Mouse (Mus musculus): ENCODE data around the gene C1ql1. TPM values are rescaled to one million over a fixed set of nuclear protein-coding genes. Genes with fewer than 3 reads are reported as not detected.

Gene C1ql1
- polyA plus RNA-seq, 1 experiment from 2014 or later, result 4.0 TPM

GRCm38 (mm10) chr11:102894716-102895115 lies 51.8 kb downstream of the C1ql1 start:
- no peak for DNase-seq (ENCODE audit: low spot score)
- no peak overlapping the region for H3K4me3 ChIP-seq (ENCODE audit: low read depth, low read length)

GRCm38 (mm10) chr11:102893015-102893651 lies 53.4 kb downstream of the C1ql1 start:
- peaks cover 6% of the 10 kb centered on the region for H3K27me3 ChIP-seq (ENCODE audit: control insufficient read depth, insufficient read depth, low read length)
- H3K4me3 ChIP-seq (ENCODE audit: low read depth, low read length), result peak overlapping the region; percentile 29
- H3K36me3 ChIP-seq (replicated peaks; ENCODE audit: control insufficient read depth, insufficient read depth, low read depth, low read length), result no peaks in the 10 kb centered on the region
- DNase-seq (ENCODE audit: low spot score), result peak; percentile 83
- ATAC-seq (replicated peaks; ENCODE audit: insufficient number of reproducible peaks, low FRiP score, low TSS enrichment, low read depth), result peak; percentile 78
- 1% methylated on average over 43 of the region's 43 CpGs for WGBS
- H3K4me2 ChIP-seq (ENCODE audit: low read depth, low read length), result peak overlapping the region; percentile 63
- no peaks in the 10 kb centered on the region for H3K9me3 ChIP-seq (replicated peaks; ENCODE audit: control insufficient read depth, low read length)
- H3K4me1 ChIP-seq (ENCODE audit: control insufficient read depth, insufficient read depth, low read length), result no peaks in the 10 kb centered on the region; the same call in 1 of the 2 replicates
- H3K27ac ChIP-seq (replicated peaks; ENCODE audit: low read depth, low read length), result no peak overlapping the region
- H3K9ac ChIP-seq (replicated peaks; ENCODE audit: low read length), result peak overlapping the region; percentile 60

More at GRCm38 (mm10) chr11:102894716-102895115, 51.8 kb downstream of the C1ql1 start:
- Histone ChIP-seq H3K27ac (replicated peaks; ENCODE audit: low read depth, low read length) (no peak overlapping the region), H3K9ac (replicated peaks; ENCODE audit: low read length) (no peak overlapping the region), H3K4me2 (ENCODE audit: low read depth, low read length) (no peak overlapping the region), H3K36me3 (replicated peaks; ENCODE audit: control insufficient read depth, insufficient read depth, low read depth, low read length) (no peaks in the 10 kb centered on the region), H3K9me3 (replicated peaks; ENCODE audit: control insufficient read depth, low read length) (no peaks in the 10 kb centered on the region), H3K4me1 (ENCODE audit: control insufficient read depth, insufficient read depth, low read length) (no peaks in the 10 kb centered on the region; the same call in 1 of the 2 replicates), H3K27me3 (ENCODE audit: control insufficient read depth, insufficient read depth, low read length) (peaks cover 6% of the 10 kb centered on the region)
- no peak for ATAC-seq (replicated peaks; ENCODE audit: insufficient number of reproducible peaks, low FRiP score, low TSS enrichment, low read depth)
- 93% methylated on average over 4 of the region's 4 CpGs for WGBS

GRCm38 (mm10) chr11:102890096-102890495 lies 56.4 kb downstream of the C1ql1 start:
- no peak for ATAC-seq (replicated peaks; ENCODE audit: insufficient number of reproducible peaks, low FRiP score, low TSS enrichment, low read depth)
- no peak for DNase-seq (ENCODE audit: low spot score)
- no peaks in the 10 kb centered on the region for H3K4me1 ChIP-seq (ENCODE audit: control insufficient read depth, insufficient read depth, low read length)
- no peaks in the 10 kb centered on the region for H3K36me3 ChIP-seq (replicated peaks; ENCODE audit: control insufficient read depth, insufficient read depth, low read depth, low read length)
- no peak overlapping the region for H3K9ac ChIP-seq (replicated peaks; ENCODE audit: low read length)
- H3K9me3 ChIP-seq (replicated peaks; ENCODE audit: control insufficient read depth, low read length), result no peaks in the 10 kb centered on the region
- H3K27ac ChIP-seq (replicated peaks; ENCODE audit: low read depth, low read length), result no peak overlapping the region
- no peak overlapping the region for H3K4me3 ChIP-seq (ENCODE audit: low read depth, low read length)
- no peak overlapping the region for H3K4me2 ChIP-seq (ENCODE audit: low read depth, low read length)
- peaks cover 4% of the 10 kb centered on the region for H3K27me3 ChIP-seq (ENCODE audit: control insufficient read depth, insufficient read depth, low read length)
- 68% methylated on average over 5 of the region's 5 CpGs for WGBS

Other genes starting within 250 kb of the C1ql1 start
- 64.6 and 71.1 TPM in 2 replicates for gene Ccdc43, start 248.9 kb downstream of the C1ql1 start, polyA plus RNA-seq (2014; fragmentation: Nextera tagmentation; extraction: Ambion mirVana)
- gene Adam11, start 185.2 kb downstream of the C1ql1 start, polyA plus RNA-seq (2014; fragmentation: Nextera tagmentation; extraction: Ambion mirVana), result 13.9 and 16.3 TPM in 2 replicates
- 90.5 and 97.0 TPM in 2 replicates for gene Gjc1, start 127.0 kb downstream of the C1ql1 start, polyA plus RNA-seq (2014; fragmentation: Nextera tagmentation; extraction: Ambion mirVana)
- gene Higd1b, start 110.8 kb downstream of the C1ql1 start, polyA plus RNA-seq (2014; fragmentation: Nextera tagmentation; extraction: Ambion mirVana), result not detected in 2 replicates
- gene Eftud2, start 65.7 kb downstream of the C1ql1 start, polyA plus RNA-seq (2014; fragmentation: Nextera tagmentation; extraction: Ambion mirVana), result 246 and 257 TPM in 2 replicates
- 1.00 and 1.5 TPM in 2 replicates for gene Ccdc103, start 65.5 kb downstream of the C1ql1 start, polyA plus RNA-seq (2014; fragmentation: Nextera tagmentation; extraction: Ambion mirVana)
- not detected in 2 replicates for gene Fam187a, start 61.5 kb downstream of the C1ql1 start, polyA plus RNA-seq (2014; fragmentation: Nextera tagmentation; extraction: Ambion mirVana)
- gene Gfap, start 45.8 kb downstream of the C1ql1 start, polyA plus RNA-seq (2014; fragmentation: Nextera tagmentation; extraction: Ambion mirVana), result 0.22 and 0.25 TPM in 2 replicates
- gene Kif18b, start 21.6 kb downstream of the C1ql1 start, polyA plus RNA-seq (2014; fragmentation: Nextera tagmentation; extraction: Ambion mirVana), result 7.1 and 7.4 TPM in 2 replicates
- 48.6 and 49.6 TPM in 2 replicates for gene Nmt1, start 81.5 kb upstream of the C1ql1 start, polyA plus RNA-seq (2014; fragmentation: Nextera tagmentation; extraction: Ambion mirVana)
- 273 and 276 TPM in 2 replicates for gene Dcakd, start 81.6 kb upstream of the C1ql1 start, polyA plus RNA-seq (2014; fragmentation: Nextera tagmentation; extraction: Ambion mirVana)
- 0.87 and 1.1 TPM in 2 replicates for gene Plcd3, start 155.0 kb upstream of the C1ql1 start, polyA plus RNA-seq (2014; fragmentation: Nextera tagmentation; extraction: Ambion mirVana)
- 6.4 and 7.8 TPM in 2 replicates for gene Acbd4, start 155.0 kb upstream of the C1ql1 start, polyA plus RNA-seq (2014; fragmentation: Nextera tagmentation; extraction: Ambion mirVana)
- 5.3 and 5.6 TPM in 2 replicates for gene Hexim1, start 169.5 kb upstream of the C1ql1 start, polyA plus RNA-seq (2014; fragmentation: Nextera tagmentation; extraction: Ambion mirVana)
- gene Hexim2, start 185.7 kb upstream of the C1ql1 start, polyA plus RNA-seq (2014; fragmentation: Nextera tagmentation; extraction: Ambion mirVana), result 7.1 and 8.3 TPM in 2 replicates
- 0.70 and 0.72 TPM in 2 replicates for gene Fmnl1, start 224.4 kb upstream of the C1ql1 start, polyA plus RNA-seq (2014; fragmentation: Nextera tagmentation; extraction: Ambion mirVana)

All from embryonic facial prominence, embryonic 11.5 days (tissue).